Mouse (Mus musculus): ENCODE data around the gene Trak1. TPM values are rescaled to one million over a fixed set of nuclear protein-coding genes. Genes with fewer than 3 reads are reported as not detected.

Trak1 gene
- polyA plus RNA-seq, 1 experiment from 2014 or later: 11.6 TPM

DNA sequence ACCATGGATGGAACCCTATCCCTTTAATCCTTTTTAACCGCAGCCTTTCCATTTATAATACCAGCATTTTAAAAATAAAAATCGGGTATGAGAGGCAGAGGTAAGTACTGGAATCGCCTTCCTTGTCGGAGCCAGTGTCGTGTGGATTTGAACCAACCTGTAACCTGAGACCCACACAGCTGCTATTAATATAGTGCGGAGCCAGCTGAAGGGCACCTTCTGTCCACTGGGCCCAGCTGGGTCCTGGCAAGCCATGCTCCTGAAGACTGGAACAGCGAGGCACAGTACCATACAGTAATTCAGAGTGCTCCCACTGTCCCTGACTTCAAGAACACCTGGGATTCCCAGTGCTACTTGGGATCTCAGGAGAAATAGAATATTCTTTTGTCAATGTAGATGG lies 44.5 kb downstream of the Trak1 start:
- WGBS: 52% methylated on average over 7 of the region's 7 CpGs
- DNase-seq (ENCODE audit: low spot score): no peak
- peaks cover 7% of the 10 kb centered on the region; the same call in 1 of the 2 replicates for H3K4me1 ChIP-seq (replicated peaks; ENCODE audit: insufficient read depth, low read length)
- H3K9ac ChIP-seq (ENCODE audit: low read depth, low read length): no peak overlapping the region
- no peaks in the 10 kb centered on the region for H3K36me3 ChIP-seq (ENCODE audit: insufficient read depth, low read length)
- TF ChIP-seq CTCF (IDR thresholded peaks at IDR 0.05; ENCODE audit: low read depth): no peak
- no peak overlapping the region for H3K4me2 ChIP-seq (ENCODE audit: low read length)
- H3K27me3 ChIP-seq (ENCODE audit: insufficient read depth, low read length): no peaks in the 10 kb centered on the region
- H3K9me3 ChIP-seq (replicated peaks; ENCODE audit: low read length): no peaks in the 10 kb centered on the region
- ATAC-seq (replicated peaks; ENCODE audit: low FRiP score, low read depth): no peak
- no peak overlapping the region for H3K27ac ChIP-seq
- H3K4me3 ChIP-seq (replicated peaks; ENCODE audit: low read depth, low read length): no peak overlapping the region

DNA sequence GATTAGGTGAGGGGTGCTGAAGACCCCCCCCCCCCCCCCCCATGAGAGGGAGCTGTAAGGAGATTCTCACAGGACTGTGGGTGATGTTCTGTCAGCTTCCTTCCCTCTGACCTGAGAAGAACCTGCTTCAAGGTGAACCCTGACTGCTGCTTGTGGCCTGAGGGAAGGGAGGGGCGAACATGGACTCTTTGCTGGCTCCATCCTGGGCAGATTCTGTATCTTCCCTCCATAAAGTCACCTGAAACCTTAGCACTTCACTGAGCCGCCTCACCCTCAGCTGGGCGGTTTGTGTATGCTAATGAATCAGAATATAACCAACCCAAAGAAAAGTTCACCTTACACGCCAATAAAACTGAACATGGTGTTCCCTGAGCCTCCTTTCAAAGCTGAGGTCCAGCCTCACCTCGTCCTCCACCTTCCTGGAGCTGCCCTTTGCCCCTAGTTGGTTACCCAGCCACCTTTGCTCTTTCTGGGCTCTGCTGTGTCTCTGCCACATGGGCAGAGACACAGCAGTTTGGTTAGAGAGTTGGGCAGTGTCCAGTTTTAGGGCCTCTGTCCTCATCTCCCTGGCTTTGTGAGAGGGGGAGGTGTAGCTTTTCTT lies 45.3 kb downstream of the Trak1 start:
- Histone ChIP-seq H3K4me3 (replicated peaks; ENCODE audit: low read depth, low read length) (no peak overlapping the region), H3K9ac (ENCODE audit: low read depth, low read length) (no peak overlapping the region), H3K27ac (peak overlapping the region; percentile 8; the same call in 1 of the 2 replicates), H3K4me2 (ENCODE audit: low read length) (no peak overlapping the region), H3K27me3 (ENCODE audit: insufficient read depth, low read length) (no peaks in the 10 kb centered on the region), H3K36me3 (ENCODE audit: insufficient read depth, low read length) (no peaks in the 10 kb centered on the region), H3K4me1 (replicated peaks; ENCODE audit: insufficient read depth, low read length) (peaks cover 5% of the 10 kb centered on the region; the same call in 1 of the 2 replicates), H3K9me3 (replicated peaks; ENCODE audit: low read length) (no peaks in the 10 kb centered on the region)
- WGBS: 70% methylated on average over 5 of the region's 5 CpGs
- no peak for TF ChIP-seq CTCF (IDR thresholded peaks at IDR 0.05; ENCODE audit: low read depth)
- ATAC-seq (replicated peaks; ENCODE audit: low FRiP score, low read depth) (no peak), DNase-seq (ENCODE audit: low spot score) (no peak)

DNA sequence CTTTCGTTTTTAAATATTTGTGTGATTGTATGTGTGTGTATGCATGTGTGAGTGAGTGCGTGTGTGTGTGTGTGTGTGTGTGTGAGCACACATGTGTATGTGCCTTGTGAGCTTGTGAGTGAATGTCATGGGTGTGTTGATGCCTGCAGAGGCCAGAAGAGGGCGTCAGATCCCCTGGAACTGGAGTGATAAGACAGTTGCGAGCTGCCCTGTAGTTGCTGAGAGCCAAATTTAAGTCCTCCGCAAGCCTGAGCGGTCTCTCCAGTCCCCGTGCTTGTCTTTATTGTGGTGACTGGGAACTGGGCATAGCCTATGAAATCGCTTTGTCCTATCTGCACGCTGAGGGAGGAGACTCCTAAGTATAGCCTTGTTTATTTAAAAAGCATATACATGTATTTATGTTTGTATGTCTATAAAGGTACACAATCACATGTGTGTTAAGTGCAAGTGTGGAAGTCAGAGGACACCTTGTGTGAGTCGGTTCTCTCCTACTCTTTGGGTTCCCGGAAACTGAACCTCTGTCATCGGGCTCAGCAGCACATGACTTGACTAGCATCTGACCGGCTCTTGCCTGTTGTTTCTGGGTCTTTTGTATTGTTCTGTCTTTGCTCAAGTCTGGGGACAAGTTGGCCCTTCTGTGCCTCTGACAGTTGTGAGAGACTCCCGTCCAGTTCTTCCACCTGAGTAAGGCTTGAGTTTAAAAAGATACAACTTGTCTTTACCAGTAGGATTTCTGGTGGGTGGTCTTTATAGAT lies 46.0 kb downstream of the Trak1 start:
- H3K9ac ChIP-seq (ENCODE audit: low read depth, low read length): no peak overlapping the region
- no peak overlapping the region for H3K4me3 ChIP-seq (replicated peaks; ENCODE audit: low read depth, low read length)
- no peaks in the 10 kb centered on the region for H3K27me3 ChIP-seq (ENCODE audit: insufficient read depth, low read length)
- DNase-seq (ENCODE audit: low spot score): no peak
- no peaks in the 10 kb centered on the region for H3K9me3 ChIP-seq (replicated peaks; ENCODE audit: low read length)
- H3K36me3 ChIP-seq (ENCODE audit: insufficient read depth, low read length): no peaks in the 10 kb centered on the region
- 86% methylated on average over 14 of the region's 14 CpGs for WGBS
- peaks cover 6% of the 10 kb centered on the region; the same call in 1 of the 2 replicates for H3K4me1 ChIP-seq (replicated peaks; ENCODE audit: insufficient read depth, low read length)
- no peak for ATAC-seq (replicated peaks; ENCODE audit: low FRiP score, low read depth)
- H3K4me2 ChIP-seq (ENCODE audit: low read length): no peak overlapping the region
- no peak overlapping the region for H3K27ac ChIP-seq
- peak; percentile 44 for TF ChIP-seq CTCF (IDR thresholded peaks at IDR 0.05; ENCODE audit: low read depth)

DNA sequence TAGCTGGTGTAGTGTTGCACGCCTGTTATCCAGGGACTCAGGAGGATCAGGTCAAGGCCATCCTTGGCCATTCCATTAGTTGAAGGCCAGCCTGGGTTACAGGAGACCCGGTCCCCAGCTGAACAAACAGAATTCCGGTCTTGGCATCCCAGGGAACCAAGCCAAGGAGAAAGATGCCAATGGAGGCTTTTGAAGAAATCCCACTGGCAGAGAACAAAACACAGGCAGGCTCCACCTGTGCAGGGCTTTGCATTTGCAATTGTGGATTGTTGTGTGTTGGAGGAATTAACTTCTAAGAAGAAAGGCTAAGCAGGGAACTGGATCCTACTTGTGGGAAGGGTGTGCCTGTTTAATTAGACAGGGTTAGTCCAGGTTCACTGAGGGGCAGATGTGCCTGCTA lies 47.0 kb downstream of the Trak1 start:
- 51% methylated on average over 3 of the region's 3 CpGs for WGBS
- Histone ChIP-seq H3K9me3 (replicated peaks; ENCODE audit: low read length) (no peaks in the 10 kb centered on the region), H3K4me2 (ENCODE audit: low read length) (no peak overlapping the region), H3K36me3 (ENCODE audit: insufficient read depth, low read length) (no peaks in the 10 kb centered on the region), H3K27me3 (ENCODE audit: insufficient read depth, low read length) (no peaks in the 10 kb centered on the region), H3K9ac (ENCODE audit: low read depth, low read length) (no peak overlapping the region), H3K4me3 (replicated peaks; ENCODE audit: low read depth, low read length) (no peak overlapping the region), H3K27ac (no peak overlapping the region), H3K4me1 (replicated peaks; ENCODE audit: insufficient read depth, low read length) (peaks cover 6% of the 10 kb centered on the region; the same call in 1 of the 2 replicates)
- ATAC-seq (replicated peaks; ENCODE audit: low FRiP score, low read depth): no peak
- no peak for TF ChIP-seq CTCF (IDR thresholded peaks at IDR 0.05; ENCODE audit: low read depth)
- no peak for DNase-seq (ENCODE audit: low spot score)

DNA sequence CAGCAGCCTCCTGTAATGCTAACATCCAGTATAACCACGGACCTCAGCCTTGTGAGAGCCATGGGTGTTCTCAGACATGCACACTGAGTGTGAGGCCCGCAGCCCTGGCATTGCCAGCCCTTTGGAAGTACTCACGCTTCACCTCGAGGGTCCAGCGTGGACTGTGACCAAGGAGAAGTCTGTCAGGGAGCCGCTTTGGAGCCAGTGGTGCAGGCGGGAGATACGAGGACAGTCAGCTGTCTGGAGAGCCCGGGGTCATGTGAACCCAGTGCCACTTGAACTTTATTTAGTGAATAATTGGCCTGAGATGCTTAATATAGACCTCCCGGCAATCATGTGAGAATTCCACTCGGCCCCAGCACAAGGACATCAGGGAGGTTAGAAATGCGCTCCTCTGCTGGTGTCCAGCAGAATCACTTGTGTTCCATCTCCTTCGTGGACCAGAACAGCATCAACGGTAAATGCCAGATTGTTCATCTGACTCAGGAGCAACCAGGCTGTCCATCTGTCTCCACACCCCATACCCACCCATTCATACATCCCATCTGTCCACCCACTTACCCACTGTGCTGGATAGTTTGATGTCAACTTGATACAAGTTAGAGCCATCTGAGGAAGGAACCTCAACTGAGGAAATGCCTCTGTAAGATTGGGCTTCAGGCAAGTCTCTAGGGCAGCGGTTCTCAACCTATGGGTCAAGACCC lies 48.3 kb downstream of the Trak1 start:
- no peaks in the 10 kb centered on the region for H3K9me3 ChIP-seq (replicated peaks; ENCODE audit: low read length)
- H3K4me1 ChIP-seq (replicated peaks; ENCODE audit: insufficient read depth, low read length): peaks cover 10% of the 10 kb centered on the region; the same call in 1 of the 2 replicates
- no peak overlapping the region for H3K4me3 ChIP-seq (replicated peaks; ENCODE audit: low read depth, low read length)
- no peak overlapping the region for H3K9ac ChIP-seq (ENCODE audit: low read depth, low read length)
- ATAC-seq (replicated peaks; ENCODE audit: low FRiP score, low read depth): peak; percentile 73
- no peaks in the 10 kb centered on the region for H3K36me3 ChIP-seq (ENCODE audit: insufficient read depth, low read length)
- H3K27me3 ChIP-seq (ENCODE audit: insufficient read depth, low read length): no peaks in the 10 kb centered on the region
- no peak for TF ChIP-seq CTCF (IDR thresholded peaks at IDR 0.05; ENCODE audit: low read depth)
- 79% methylated on average over 15 of the region's 15 CpGs for WGBS
- peak overlapping the region; percentile 31; the same call in 1 of the 2 replicates for H3K27ac ChIP-seq
- no peak overlapping the region for H3K4me2 ChIP-seq (ENCODE audit: low read length)
- DNase-seq (ENCODE audit: low spot score): no peak

DNA sequence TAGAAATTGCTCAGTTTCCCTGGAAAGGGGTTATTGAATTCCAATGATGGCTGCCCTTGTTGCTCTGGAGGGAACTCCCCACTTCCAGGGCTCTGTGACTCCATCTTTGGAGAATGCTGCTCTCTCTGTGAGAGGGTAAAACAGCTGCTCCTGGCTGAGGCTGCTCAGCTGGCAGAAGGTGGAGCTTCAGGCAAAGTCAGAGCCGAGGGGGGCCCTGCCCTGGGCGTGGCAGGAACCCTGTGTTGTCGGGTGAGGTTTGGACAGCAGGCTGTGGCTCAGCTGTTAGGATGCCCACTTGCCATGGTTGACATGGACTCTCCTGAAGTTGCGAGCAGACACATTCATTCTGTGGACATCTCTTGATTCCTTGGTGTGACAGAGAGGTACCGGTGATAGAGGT lies 49.3 kb downstream of the Trak1 start:
- Histone ChIP-seq H3K9me3 (replicated peaks; ENCODE audit: low read length) (no peaks in the 10 kb centered on the region), H3K27me3 (ENCODE audit: insufficient read depth, low read length) (no peaks in the 10 kb centered on the region), H3K4me3 (replicated peaks; ENCODE audit: low read depth, low read length) (no peak overlapping the region), H3K4me2 (ENCODE audit: low read length) (no peak overlapping the region), H3K4me1 (replicated peaks; ENCODE audit: insufficient read depth, low read length) (peaks cover 19% of the 10 kb centered on the region), H3K36me3 (ENCODE audit: insufficient read depth, low read length) (no peaks in the 10 kb centered on the region), H3K27ac (no peak overlapping the region), H3K9ac (ENCODE audit: low read depth, low read length) (no peak overlapping the region)
- no peak for TF ChIP-seq CTCF (IDR thresholded peaks at IDR 0.05; ENCODE audit: low read depth)
- 74% methylated on average over 5 of the region's 5 CpGs for WGBS
- no peak for ATAC-seq (replicated peaks; ENCODE audit: low FRiP score, low read depth)
- no peak for DNase-seq (ENCODE audit: low spot score)
